Mouse (Mus musculus): ENCODE data around the gene Raly. TPM values are rescaled to one million over a fixed set of nuclear protein-coding genes. Genes with fewer than 3 reads are reported as not detected.

Gene Raly
- total and polyA plus RNA-seq, 3 experiments = 214 to 334 (median 277) TPM

GRCm38 (mm10) chr2:154817788-154818187, 26.9 kb downstream of the Raly start:
- in situ Hi-C loops (cut with MboI; ENCODE audit: low pct_ligation_motif_present, low pct_unique_long_range_greater_than_20kb, low sequenced_read_pairs) (no loop called here), dilution Hi-C loops (cut with MboI; ENCODE audit: extremely low pct_ligation_motif_present, extremely low pct_unique_long_range_greater_than_20kb, low sequenced_read_pairs) (no loop called here)
- Histone ChIP-seq H3K9me3 (replicated peaks; ENCODE audit: low read length) (no peaks in the 10 kb centered on the region), H3K4me2 (ENCODE audit: insufficient read depth, low read depth, poor library complexity, severe bottlenecking) (no peak overlapping the region), H3K27ac (ENCODE audit: insufficient read depth, low read depth) (no peak overlapping the region), H3K79me2 (replicated peaks; ENCODE audit: control insufficient read depth, extremely low read depth, insufficient read depth, poor library complexity, severe bottlenecking) (peaks cover 66% of the 10 kb centered on the region), H3K4me1 (ENCODE audit: control insufficient read depth in 1 of 2, insufficient read depth in 2 of 2) (peaks cover 3 to 58% of the 10 kb centered on the region in 2 experiments; a peak in 2 of 4 replicates), H3K36me3 (replicated peaks in 1 of 2; ENCODE audit: control insufficient read depth in 1 of 2, insufficient read depth in 1 of 2, low read length in 1 of 2) (peaks cover 0 to 32% of the 10 kb centered on the region in 2 experiments), H3K27me3 (replicated peaks) (no peaks in the 10 kb centered on the region), H3K9ac (ENCODE audit: insufficient read depth, low read depth) (no peak overlapping the region), H3K4me3 (replicated peaks in 1 of 3; ENCODE audit: low read depth in 2 of 3, low read length in 2 of 3, poor library complexity in 1 of 3) (no peak overlapping the region)
- DNase-seq (ENCODE audit: extremely low read depth) = peak; percentile 30
- peak in 1 of 2 experiments; percentile 65; a peak in 2 of 4 replicates for TF ChIP-seq CTCF (conservative IDR thresholded peaks at IDR 0.05 in 1 of 2, IDR thresholded peaks at IDR 0.05 in 1 of 2; ENCODE audit: low read depth in 2 of 2, low read length in 2 of 2)
- no peak for TF ChIP-seq HCFC1 (IDR thresholded peaks at IDR 0.05; ENCODE audit: low read depth, low read length)
- TF ChIP-seq USF2 (conservative IDR thresholded peaks at IDR 0.05; ENCODE audit: low read depth, low read length) = no peak
- no peak for TF ChIP-seq ELF1 (IDR thresholded peaks at IDR 0.05; ENCODE audit: low read depth, low read length)
- TF ChIP-seq JUND (conservative IDR thresholded peaks at IDR 0.05; ENCODE audit: low read depth, low read length) = no peak
- TF ChIP-seq SMC3 (IDR thresholded peaks at IDR 0.05; ENCODE audit: low read depth, low read length) = peak; percentile 49
- peak; percentile 32 for TF ChIP-seq RAD21 (IDR thresholded peaks at IDR 0.05; ENCODE audit: low read depth, low read length)

DNA sequence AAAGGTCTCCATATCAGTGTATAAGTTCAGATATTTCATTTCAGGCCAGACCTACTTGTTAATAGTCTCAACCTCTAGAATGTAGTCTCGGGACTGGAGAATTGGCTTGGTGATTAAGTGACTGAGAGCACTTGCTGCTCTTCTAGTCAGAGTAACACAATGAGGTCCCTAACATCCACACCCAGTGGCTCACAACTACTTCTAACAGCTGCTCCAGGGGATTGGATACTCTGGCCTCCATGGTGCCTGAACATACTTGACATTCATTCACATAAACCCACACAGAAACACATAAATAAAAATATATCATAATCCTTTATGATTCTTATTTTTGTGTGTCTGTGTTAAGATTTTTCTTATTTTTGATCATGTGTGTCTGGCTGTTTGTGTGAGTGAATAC, 27.7 kb downstream of the Raly start:
- peaks cover 3 to 57% of the 10 kb centered on the region in 2 experiments; a peak in 2 of 4 replicates for H3K4me1 ChIP-seq (ENCODE audit: control insufficient read depth in 1 of 2, insufficient read depth in 2 of 2)
- peaks cover 67% of the 10 kb centered on the region for H3K79me2 ChIP-seq (replicated peaks; ENCODE audit: control insufficient read depth, extremely low read depth, insufficient read depth, poor library complexity, severe bottlenecking)
- H3K27ac ChIP-seq (ENCODE audit: insufficient read depth, low read depth) = no peak overlapping the region
- H3K36me3 ChIP-seq (replicated peaks in 1 of 2; ENCODE audit: control insufficient read depth in 1 of 2, insufficient read depth in 1 of 2, low read length in 1 of 2) = peaks cover 0 to 33% of the 10 kb centered on the region in 2 experiments
- H3K9me3 ChIP-seq (replicated peaks; ENCODE audit: low read length) = no peaks in the 10 kb centered on the region
- in situ Hi-C loops (cut with MboI; ENCODE audit: low pct_ligation_motif_present, low pct_unique_long_range_greater_than_20kb, low sequenced_read_pairs) (no loop called here), dilution Hi-C loops (cut with MboI; ENCODE audit: extremely low pct_ligation_motif_present, extremely low pct_unique_long_range_greater_than_20kb, low sequenced_read_pairs) (no loop called here)
- no peak for DNase-seq (ENCODE audit: extremely low read depth)
- no peak overlapping the region for H3K9ac ChIP-seq (ENCODE audit: insufficient read depth, low read depth)
- no peak for TF ChIP-seq MYC (IDR thresholded peaks at IDR 0.05; ENCODE audit: low read depth, low read length)
- TF ChIP-seq TBP (conservative IDR thresholded peaks at IDR 0.05; ENCODE audit: low read depth, low read length) = no peak
- TF ChIP-seq EP300 (IDR thresholded peaks at IDR 0.05; ENCODE audit: low read length) = no peak
- no peak for TF ChIP-seq ELF1 (IDR thresholded peaks at IDR 0.05; ENCODE audit: low read depth, low read length)
- TF ChIP-seq MEF2A (IDR thresholded peaks at IDR 0.05; ENCODE audit: borderline replicate concordance, low read depth, low read length) = no peak
- TF ChIP-seq POLR2AphosphoS2 (IDR thresholded peaks at IDR 0.05; ENCODE audit: low read depth, low read length) = no peak
- TF ChIP-seq RCOR1 (conservative IDR thresholded peaks at IDR 0.05; ENCODE audit: low read depth, low read length) = no peak
- TF ChIP-seq MAFK (IDR thresholded peaks at IDR 0.05; ENCODE audit: insufficient replicate concordance, low read length) = no peak
- TF ChIP-seq UBTF (IDR thresholded peaks at IDR 0.05; ENCODE audit: low read depth, low read length) = no peak
- no peak overlapping the region for H3K4me2 ChIP-seq (ENCODE audit: insufficient read depth, low read depth, poor library complexity, severe bottlenecking)
- H3K4me3 ChIP-seq (replicated peaks in 1 of 3; ENCODE audit: low read depth in 2 of 3, low read length in 2 of 3, poor library complexity in 1 of 3) = no peak overlapping the region
- no peaks in the 10 kb centered on the region for H3K27me3 ChIP-seq (replicated peaks)
